Comparison of ENCODE assay signal across 8 mouse cellular contexts in genomic region chrX:164419471-164419939, GRCm38 (mm10). TPM values are rescaled to one million over a fixed set of nuclear protein-coding genes. Genes with fewer than 3 reads are reported as not detected.
A peak's percentile ranks its signal among the peaks of the same experiment; 100 is the strongest.
DNase-seq lines count a peak whose midpoint lies in the region; ATAC-seq lines count a peak whose summit lies in the region.

Piga (plus strand) TSS chrX:164419787.

- peaks cover 13% of the 10 kb centered on the region for H3K4me1 ChIP-seq in heart, embryonic 13.5 days
- peaks cover 26% of the 10 kb centered on the region for H3K4me1 ChIP-seq in liver, embryonic 12.5 days
- no peaks in the 10 kb centered on the region for H3K4me1 ChIP-seq in stomach, embryonic 15.5 days

- H3K27me3 ChIP-seq in heart, embryonic 13.5 days (replicated peaks), result 0 out of 2 replicates have a peak, but pooled peaks cover 3% of the 10 kb centered on the region
- H3K27me3 ChIP-seq in liver, embryonic 12.5 days (replicated peaks), result no peaks in the 10 kb centered on the region
- no peaks in the 10 kb centered on the region for H3K27me3 ChIP-seq in stomach, embryonic 15.5 days (replicated peaks)

- no peaks in the 10 kb centered on the region for H3K9me3 ChIP-seq in heart, embryonic 13.5 days
- no peaks in the 10 kb centered on the region for H3K9me3 ChIP-seq in liver, embryonic 12.5 days (replicated peaks)
- no peaks in the 10 kb centered on the region for H3K9me3 ChIP-seq in stomach, embryonic 15.5 days

- peak within 1 kb of the TSS; percentile 64 for H3K4me3 ChIP-seq in heart, embryonic 13.5 days
- peak within 1 kb of the TSS; percentile 71 for H3K4me3 ChIP-seq in liver, embryonic 12.5 days
- peak within 1 kb of the TSS; percentile 56 for H3K4me3 ChIP-seq in stomach, embryonic 15.5 days (replicated peaks)

- peak within 1 kb of the TSS; percentile 74 for H3K27ac ChIP-seq in heart, embryonic 13.5 days (replicated peaks)
- peak within 1 kb of the TSS; percentile 85 for H3K27ac ChIP-seq in liver, embryonic 12.5 days
- peak within 1 kb of the TSS; percentile 76 for H3K27ac ChIP-seq in stomach, embryonic 15.5 days

- peaks cover 14% of the 10 kb centered on the region for H3K36me3 ChIP-seq in heart, embryonic 13.5 days
- H3K36me3 ChIP-seq in liver, embryonic 12.5 days, result peaks cover 18% of the 10 kb centered on the region
- no peaks in the 10 kb centered on the region for H3K36me3 ChIP-seq in stomach, embryonic 15.5 days

- peak; percentile 97 for ATAC-seq in erythroid progenitor cell, adult 5-6 weeks (replicated peaks; ENCODE audit: low FRiP score, poor library complexity, severe bottlenecking)
- peak; percentile 94 for ATAC-seq in heart, embryonic 13.5 days (ENCODE audit: extremely low read depth, insufficient number of reproducible peaks, low FRiP score, low TSS enrichment)
- ATAC-seq in liver, embryonic 12.5 days, result peak; percentile 96
- peak; percentile 99 for ATAC-seq in stomach, embryonic 15.5 days (ENCODE audit: insufficient read depth, low FRiP score, low read depth)

- peak within 1 kb of the TSS; percentile 74 for H3K4me2 ChIP-seq in heart, embryonic 13.5 days
- H3K4me2 ChIP-seq in liver, embryonic 12.5 days, result peak within 1 kb of the TSS; percentile 72
- H3K4me2 ChIP-seq in stomach, embryonic 15.5 days, result peak within 1 kb of the TSS; percentile 49

- H3K9ac ChIP-seq in heart, embryonic 13.5 days, result peak within 1 kb of the TSS; percentile 87
- H3K9ac ChIP-seq in liver, embryonic 12.5 days, result peak within 1 kb of the TSS; percentile 78
- peak within 1 kb of the TSS; percentile 50 for H3K9ac ChIP-seq in stomach, embryonic 15.5 days

- 12% methylated on average over 40 of the region's 40 CpGs for WGBS in heart, embryonic 13.5 days
- WGBS in liver, embryonic 12.5 days (ENCODE audit: insufficient replicate concordance), result 5% methylated on average over 38 of the region's 40 CpGs
- 19% methylated on average over 38 of the region's 40 CpGs for WGBS in stomach, embryonic 15.5 days

- DNase-seq in CD4-positive helper T cell, adult 2 months (ENCODE audit: low read depth, low spot score), result peak; percentile 96
- DNase-seq in brain, embryonic 18.5 days (ENCODE audit: low read depth, low spot score), result peak; percentile 90
- peak; percentile 94 for DNase-seq in kidney, postnatal 10 days
- DNase-seq in natural killer cell, adult 2 months (ENCODE audit: low spot score in 2 of 2), result peak; percentile 89 to 92

RNA-seq across cellular contexts. Expression of gene Piga, which starts in this region (rescaled TPM):
- total RNA-seq in erythroid progenitor cell, adult 5-6 weeks (2015; ENCODE audit: low replicate concordance), result 25.6 and 29.3 TPM in 2 replicates
- 31.9 and 42.4 TPM in 2 replicates for total RNA-seq in erythroid progenitor cell, adult 5-6 weeks (2017; ENCODE audit: low replicate concordance)
- 6.5 and 9.3 TPM in 2 replicates for polyA plus RNA-seq in heart, embryonic 13.5 days (2015; fragmentation: Nextera tagmentation; extraction: Ambion mirVana)
- 20.6 and 22.2 TPM in 2 replicates for polyA plus RNA-seq in liver, embryonic 12.5 days (2016; fragmentation: Nextera tagmentation; extraction: Ambion mirVana)
- polyA plus RNA-seq in stomach, embryonic 15.5 days (2015; fragmentation: Nextera tagmentation; extraction: Ambion mirVana), result 14.5 and 15.0 TPM in 2 replicates

Comparison
In these comparisons a context has a peak if more than half of its experiments do, and no peak if none do; other contexts are left out.
1. Peak in every context shown above with its lines: DNase-seq, ATAC-seq, H3K4me3 ChIP-seq and H3K27ac ChIP-seq.